Mouse (Mus musculus): ENCODE results near the gene Glis3. TPM values are rescaled to one million over a fixed set of nuclear protein-coding genes. Genes with fewer than 3 reads are reported as not detected.

Glis3 gene
- polyA plus RNA-seq, 1 experiment from 2014 or later: 2.0 TPM

GRCm38 (mm10) chr19:28368215-28368614, 311.7 kb downstream of the Glis3 start:
- Histone ChIP-seq H3K9me3 (ENCODE audit: low read length) (no peaks in the 10 kb centered on the region), H3K27ac (ENCODE audit: low read length) (no peak overlapping the region), H3K4me2 (replicated peaks; ENCODE audit: low read depth, low read length) (no peak overlapping the region), H3K9ac (replicated peaks; ENCODE audit: low read depth) (no peak overlapping the region), H3K36me3 (ENCODE audit: insufficient read depth, low read length) (no peaks in the 10 kb centered on the region), H3K4me3 (ENCODE audit: low read depth, low read length) (no peak overlapping the region), H3K4me1 (ENCODE audit: insufficient read depth, low read depth, low read length) (no peaks in the 10 kb centered on the region), H3K27me3 (replicated peaks; ENCODE audit: insufficient read depth, low read length) (no peaks in the 10 kb centered on the region)
- TF ChIP-seq CTCF (IDR thresholded peaks at IDR 0.05): no peak
- no peak for TF ChIP-seq EP300 (IDR thresholded peaks at IDR 0.05)
- no peak for ATAC-seq
- WGBS: 73% methylated on average over 4 of the region's 4 CpGs
- DNase-seq (ENCODE audit: low spot score): no peak

GRCm38 (mm10) chr19:28367274-28367673, 312.6 kb downstream of the Glis3 start:
- H3K4me3 ChIP-seq (ENCODE audit: low read depth, low read length): no peak overlapping the region
- WGBS: 79% methylated on average over 6 of the region's 6 CpGs
- H3K27ac ChIP-seq (ENCODE audit: low read length): no peak overlapping the region
- ATAC-seq (no peak), DNase-seq (ENCODE audit: low spot score) (no peak)
- H3K9ac ChIP-seq (replicated peaks; ENCODE audit: low read depth): no peak overlapping the region
- H3K4me2 ChIP-seq (replicated peaks; ENCODE audit: low read depth, low read length): no peak overlapping the region
- TF ChIP-seq EP300 (IDR thresholded peaks at IDR 0.05) (no peak), CTCF (IDR thresholded peaks at IDR 0.05) (no peak)
- H3K36me3 ChIP-seq (ENCODE audit: insufficient read depth, low read length): no peaks in the 10 kb centered on the region
- H3K27me3 ChIP-seq (replicated peaks; ENCODE audit: insufficient read depth, low read length): no peaks in the 10 kb centered on the region
- no peaks in the 10 kb centered on the region for H3K9me3 ChIP-seq (ENCODE audit: low read length)
- no peaks in the 10 kb centered on the region for H3K4me1 ChIP-seq (ENCODE audit: insufficient read depth, low read depth, low read length)

GRCm38 (mm10) chr19:28366766-28367165, 313.1 kb downstream of the Glis3 start:
- Histone ChIP-seq H3K4me2 (replicated peaks; ENCODE audit: low read depth, low read length) (no peak overlapping the region), H3K27me3 (replicated peaks; ENCODE audit: insufficient read depth, low read length) (no peaks in the 10 kb centered on the region), H3K36me3 (ENCODE audit: insufficient read depth, low read length) (no peaks in the 10 kb centered on the region), H3K4me1 (ENCODE audit: insufficient read depth, low read depth, low read length) (no peaks in the 10 kb centered on the region), H3K27ac (ENCODE audit: low read length) (no peak overlapping the region), H3K9ac (replicated peaks; ENCODE audit: low read depth) (no peak overlapping the region), H3K4me3 (ENCODE audit: low read depth, low read length) (no peak overlapping the region), H3K9me3 (ENCODE audit: low read length) (no peaks in the 10 kb centered on the region)
- no peak for ATAC-seq
- DNase-seq (ENCODE audit: low spot score): no peak
- WGBS: 83% methylated on average over 1 of the region's 1 CpGs
- no peak for TF ChIP-seq CTCF (IDR thresholded peaks at IDR 0.05)

- no peak for ATAC-seq
- Histone ChIP-seq H3K4me1 (ENCODE audit: insufficient read depth, low read depth, low read length) (no peaks in the 10 kb centered on the region), H3K9me3 (ENCODE audit: low read length) (no peaks in the 10 kb centered on the region), H3K4me3 (ENCODE audit: low read depth, low read length) (no peak overlapping the region), H3K27me3 (replicated peaks; ENCODE audit: insufficient read depth, low read length) (no peaks in the 10 kb centered on the region), H3K4me2 (replicated peaks; ENCODE audit: low read depth, low read length) (no peak overlapping the region), H3K36me3 (ENCODE audit: insufficient read depth, low read length) (no peaks in the 10 kb centered on the region), H3K27ac (ENCODE audit: low read length) (no peak overlapping the region), H3K9ac (replicated peaks; ENCODE audit: low read depth) (no peak overlapping the region)
- 55% methylated on average over 7 of the region's 7 CpGs for WGBS
- DNase-seq (ENCODE audit: low spot score): peak; percentile 29
- TF ChIP-seq EP300 (IDR thresholded peaks at IDR 0.05): no peak
- peak; percentile 79 for TF ChIP-seq CTCF (IDR thresholded peaks at IDR 0.05)
Measured at GRCm38 (mm10) chr19:28365897-28366296, 314.0 kb downstream of the Glis3 start.

GRCm38 (mm10) chr19:28360884-28361283, 319.0 kb downstream of the Glis3 start:
- no peaks in the 10 kb centered on the region for H3K36me3 ChIP-seq (ENCODE audit: insufficient read depth, low read length)
- no peak for TF ChIP-seq EP300 (IDR thresholded peaks at IDR 0.05)
- TF ChIP-seq CTCF (IDR thresholded peaks at IDR 0.05): no peak
- no peak overlapping the region for H3K9ac ChIP-seq (replicated peaks; ENCODE audit: low read depth)
- no peaks in the 10 kb centered on the region for H3K9me3 ChIP-seq (ENCODE audit: low read length)
- no peak overlapping the region for H3K27ac ChIP-seq (ENCODE audit: low read length)
- H3K27me3 ChIP-seq (replicated peaks; ENCODE audit: insufficient read depth, low read length): no peaks in the 10 kb centered on the region
- no peak overlapping the region for H3K4me3 ChIP-seq (ENCODE audit: low read depth, low read length)
- no peaks in the 10 kb centered on the region for H3K4me1 ChIP-seq (ENCODE audit: insufficient read depth, low read depth, low read length)
- DNase-seq (ENCODE audit: low spot score) (no peak), ATAC-seq (no peak)
- H3K4me2 ChIP-seq (replicated peaks; ENCODE audit: low read depth, low read length): no peak overlapping the region
- WGBS: 71% methylated on average over 4 of the region's 4 CpGs

- TF ChIP-seq EP300 (IDR thresholded peaks at IDR 0.05): no peak
- no peak for TF ChIP-seq CTCF (IDR thresholded peaks at IDR 0.05)
- no peak overlapping the region for H3K4me3 ChIP-seq (ENCODE audit: low read depth, low read length)
- no peak for ATAC-seq
- no peak overlapping the region for H3K9ac ChIP-seq (replicated peaks; ENCODE audit: low read depth)
- H3K4me1 ChIP-seq (ENCODE audit: insufficient read depth, low read depth, low read length): no peaks in the 10 kb centered on the region
- no peaks in the 10 kb centered on the region for H3K9me3 ChIP-seq (ENCODE audit: low read length)
- H3K4me2 ChIP-seq (replicated peaks; ENCODE audit: low read depth, low read length): no peak overlapping the region
- H3K36me3 ChIP-seq (ENCODE audit: insufficient read depth, low read length): no peaks in the 10 kb centered on the region
- 74% methylated on average over 9 of the region's 9 CpGs for WGBS
- H3K27ac ChIP-seq (ENCODE audit: low read length): no peak overlapping the region
- DNase-seq (ENCODE audit: low spot score): no peak
- H3K27me3 ChIP-seq (replicated peaks; ENCODE audit: insufficient read depth, low read length): no peaks in the 10 kb centered on the region
Measured at GRCm38 (mm10) chr19:28357595-28357994, 322.3 kb downstream of the Glis3 start.
